Mouse (Mus musculus): ENCODE data around the gene Sdad1.
"Not testable (repeated sequence)": the region's sequence is repeated elsewhere in the genome, so short reads cannot be mapped to it uniquely, and the experiment has no call there.

The Sdad1 gene

GRCm38 (mm10) chr5:92309681-92310511 lies at the start of gene Sdad1:
Gene Sdad1, minus strand, starts transcription at chr5:92310479.
- DNase-seq (ENCODE audit: low spot score) = peak; percentile 94

DNA sequence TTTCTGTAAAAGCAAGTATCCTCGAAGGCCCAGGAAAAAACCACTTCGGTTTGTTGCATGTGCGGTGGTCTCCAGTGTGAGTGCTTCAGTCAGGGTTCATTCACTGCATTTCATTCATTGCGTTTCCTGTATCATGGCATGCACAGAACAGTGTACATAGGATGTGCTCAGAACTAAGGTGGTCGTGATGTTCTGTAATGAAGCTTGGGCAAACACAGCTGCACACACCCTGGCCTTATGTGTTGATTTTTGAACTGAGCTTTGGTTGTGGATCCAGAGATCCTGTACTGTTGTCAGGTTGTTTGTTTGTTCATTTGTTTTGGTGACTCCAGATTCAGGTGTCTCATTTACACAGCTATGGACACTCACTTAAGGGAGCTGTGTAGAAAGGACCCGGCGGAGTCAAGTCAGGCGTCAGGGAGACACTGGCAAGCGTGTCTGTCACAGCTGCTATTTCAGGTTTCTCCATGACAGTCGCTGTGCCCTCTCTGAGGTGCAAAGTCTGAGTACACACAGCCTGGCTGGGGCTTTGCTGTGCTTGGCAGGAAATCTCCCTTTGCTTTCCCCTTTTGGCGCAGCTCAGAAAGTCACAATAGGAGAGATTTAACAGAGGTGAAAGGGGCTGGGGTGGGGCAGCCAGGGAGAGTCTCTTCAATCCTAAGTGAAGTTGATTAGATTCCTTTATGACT lies 48.6 kb upstream of the Sdad1 start:
- DNase-seq (ENCODE audit: low spot score) = no peak

GRCm38 (mm10) chr5:92358033-92358432 lies 47.8 kb upstream of the Sdad1 start:
- DNase-seq (ENCODE audit: low spot score) = no peak

GRCm38 (mm10) chr5:92353517-92353916 lies 43.2 kb upstream of the Sdad1 start:
- DNase-seq (ENCODE audit: low spot score) = peak; percentile 12

GRCm38 (mm10) chr5:92352716-92353115 lies 42.4 kb upstream of the Sdad1 start:
- DNase-seq (ENCODE audit: low spot score) = not testable (repeated sequence)

DNA sequence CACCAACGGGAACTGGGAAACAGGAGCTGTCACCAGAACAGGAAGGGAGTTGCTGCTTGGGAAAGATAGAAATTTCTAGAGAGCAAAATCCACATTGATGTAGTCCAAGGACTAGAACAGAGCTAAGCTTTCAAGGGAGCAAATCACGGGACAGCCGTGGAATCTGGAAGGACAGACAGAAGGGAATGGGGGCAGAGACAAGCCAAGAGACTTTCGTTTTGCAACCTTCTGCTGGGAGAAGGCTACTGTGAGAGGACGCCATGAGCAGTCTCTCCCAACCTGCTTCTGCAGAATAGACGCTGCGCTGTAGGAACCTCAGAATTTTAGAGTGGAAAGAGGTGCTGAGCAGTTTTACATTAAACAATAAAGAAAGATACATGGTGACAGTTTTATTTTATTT lies 39.5 kb upstream of the Sdad1 start:
- no peak for DNase-seq (ENCODE audit: low spot score)

- peak; percentile 19 for DNase-seq (ENCODE audit: low spot score)
These were observed 38.6 kb upstream of the Sdad1 start, which contains the start of gene Cxcl10 for GRCm38 (mm10) chr5:92348794-92349413. Gene Cxcl10, minus strand, starts transcription at chr5:92348889.

DNA sequence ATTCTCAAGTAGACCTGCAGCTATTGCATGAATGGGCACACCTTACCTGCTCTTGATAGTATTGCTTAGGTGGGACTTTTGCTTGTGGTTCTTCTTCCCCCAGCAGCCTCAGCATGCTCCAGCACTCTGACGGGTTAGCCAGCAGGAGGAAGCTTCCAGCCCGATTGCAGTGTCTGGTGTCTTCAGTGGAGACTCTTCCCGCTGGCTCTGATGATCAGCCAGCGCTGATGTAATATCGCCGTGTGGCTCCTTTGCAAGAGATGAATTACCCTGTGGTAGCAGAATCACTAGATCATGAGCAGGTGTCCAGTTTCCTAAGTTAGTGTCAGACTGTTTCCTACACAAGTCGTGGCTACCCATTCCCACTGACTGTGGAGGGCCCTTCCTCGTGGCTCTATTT lies 34.7 kb upstream of the Sdad1 start:
- no peak for DNase-seq (ENCODE audit: low spot score)

DNA sequence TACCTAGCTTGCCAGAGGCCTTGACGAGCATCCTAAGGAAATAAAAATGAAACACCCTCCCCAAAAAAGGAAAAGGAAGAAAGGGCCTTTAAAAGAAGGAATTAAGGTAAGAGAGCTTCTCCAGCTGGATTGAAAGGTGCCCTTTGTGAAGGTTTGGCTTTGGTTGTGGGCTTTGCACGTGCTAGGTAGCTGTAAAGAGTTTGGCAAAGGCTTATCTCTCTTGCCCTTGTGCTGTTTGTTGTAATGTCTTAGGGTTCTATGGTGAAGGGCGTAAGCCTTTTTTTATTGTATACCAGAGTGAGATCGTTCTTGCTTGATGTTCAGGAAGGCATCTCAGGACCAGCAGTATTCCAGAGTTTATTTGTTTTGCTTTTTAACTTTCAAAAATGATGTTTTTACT lies 30.3 kb upstream of the Sdad1 start:
- DNase-seq (ENCODE audit: low spot score) = no peak

DNA sequence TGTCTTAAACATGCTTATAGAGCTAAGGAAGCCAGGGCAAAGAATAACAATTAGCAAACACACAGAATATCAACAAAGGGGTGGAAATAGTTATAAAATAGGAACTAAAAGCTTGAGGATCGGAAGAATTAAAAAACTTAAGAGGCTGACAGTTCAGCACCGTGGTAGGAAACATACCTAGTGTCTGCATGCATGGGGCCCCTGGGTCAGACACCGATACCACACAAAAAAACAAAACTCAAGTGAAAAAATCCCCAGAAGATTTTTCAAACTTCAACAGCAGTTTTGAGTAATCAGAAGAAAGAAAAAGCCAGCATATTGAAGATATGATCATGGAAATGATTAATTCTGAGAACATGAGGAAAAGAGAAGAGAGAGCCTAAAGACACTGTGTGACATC lies 26.5 kb upstream of the Sdad1 start:
- no peak for DNase-seq (ENCODE audit: low spot score)

DNA sequence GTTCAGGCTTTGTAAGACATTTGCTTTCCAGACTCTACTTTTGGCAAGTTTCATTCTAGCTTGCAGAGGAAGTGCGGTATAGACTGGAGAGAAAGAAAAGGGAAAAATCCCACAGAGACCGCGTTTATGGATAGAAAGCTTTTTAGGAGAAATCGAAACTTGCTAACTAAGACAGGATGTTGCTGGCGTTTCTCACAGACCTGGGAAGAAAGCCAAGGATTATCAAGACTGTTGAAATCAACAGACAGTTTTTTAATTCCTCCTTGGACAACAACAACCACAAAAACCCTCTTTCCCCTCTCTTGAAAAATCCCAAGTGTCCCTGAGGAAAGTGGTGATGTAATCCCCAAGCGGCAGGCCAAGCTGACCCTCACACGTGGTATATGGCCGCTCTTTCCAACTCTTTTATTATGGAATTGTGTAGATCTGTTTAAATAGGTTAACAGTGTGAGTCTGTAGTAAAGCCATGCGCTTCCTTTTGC lies 22.1 kb upstream of the Sdad1 start:
- DNase-seq (ENCODE audit: low spot score) = no peak

GRCm38 (mm10) chr5:92331635-92332338 lies 21.5 kb upstream of the Sdad1 start, which contains the start of gene Art3:
Gene Art3, plus strand, starts transcription at chr5:92331827.
- no peak for DNase-seq (ENCODE audit: low spot score)

DNA sequence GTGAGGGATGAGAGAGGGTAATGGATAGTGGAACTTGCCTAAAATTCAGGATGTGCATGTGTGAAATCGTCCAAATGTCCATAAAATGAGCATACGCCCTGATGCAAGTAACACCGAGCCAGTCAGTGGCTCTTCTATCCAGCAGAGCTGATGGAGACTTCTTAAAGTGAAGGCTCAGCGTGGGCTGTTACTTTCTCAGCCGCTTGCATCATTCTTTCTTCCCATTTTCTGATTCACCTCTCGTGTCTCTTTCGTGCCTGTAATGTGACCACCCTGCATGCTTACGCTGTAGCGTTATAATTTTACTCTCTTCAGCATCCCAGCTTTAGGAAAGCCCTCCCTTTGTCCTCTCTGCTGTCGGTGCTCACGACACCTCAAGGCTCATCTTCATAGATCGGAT lies 20.8 kb upstream of the Sdad1 start:
- DNase-seq (ENCODE audit: low spot score) = no peak

DNA sequence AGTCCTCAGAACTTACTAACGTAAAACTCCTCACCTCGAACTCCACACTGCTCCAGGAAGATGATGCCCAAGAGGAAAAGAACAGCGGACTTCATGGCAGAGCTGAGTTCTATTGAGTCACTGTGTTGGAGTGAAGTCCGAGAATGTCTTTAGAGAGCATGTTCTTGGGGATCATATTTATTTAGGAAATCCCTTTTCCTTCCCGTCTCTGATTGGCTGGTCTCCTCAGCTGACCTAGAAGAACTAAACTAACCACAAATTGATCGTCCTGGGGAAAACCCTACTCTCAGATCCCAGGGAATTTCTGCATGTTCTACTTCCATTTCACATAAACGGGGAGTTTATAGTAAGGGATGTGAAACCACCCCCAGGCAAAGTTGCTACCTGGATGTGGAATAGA lies 17.6 kb upstream of the Sdad1 start, which contains the start of gene Cxcl9:
Gene Cxcl9 (minus strand): TSS at position 151 of the 400 bp plus-strand sequence.
- DNase-seq (ENCODE audit: low spot score) = no peak

DNA sequence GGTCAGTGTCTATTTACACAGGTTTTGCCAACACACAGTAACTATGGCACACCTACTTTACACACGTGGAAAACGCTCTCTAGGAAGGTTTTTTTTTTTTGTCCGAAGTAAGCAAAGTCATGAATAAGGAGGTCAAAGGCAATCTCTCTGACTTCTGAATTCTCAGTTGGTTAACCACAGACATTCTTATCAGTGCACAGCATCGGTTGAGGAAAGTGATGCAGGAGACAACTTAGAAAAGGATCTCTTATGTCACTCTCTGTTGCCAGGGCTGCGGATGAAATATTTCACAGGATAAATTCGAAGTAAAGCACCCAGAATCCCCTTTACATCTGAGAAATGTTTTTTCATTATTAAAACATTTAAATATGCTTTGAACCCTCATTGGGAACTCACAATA lies 17.1 kb upstream of the Sdad1 start:
- DNase-seq (ENCODE audit: low spot score) = no peak

GRCm38 (mm10) chr5:92323264-92323663 lies 13.0 kb upstream of the Sdad1 start:
- DNase-seq (ENCODE audit: low spot score) = no peak

DNA sequence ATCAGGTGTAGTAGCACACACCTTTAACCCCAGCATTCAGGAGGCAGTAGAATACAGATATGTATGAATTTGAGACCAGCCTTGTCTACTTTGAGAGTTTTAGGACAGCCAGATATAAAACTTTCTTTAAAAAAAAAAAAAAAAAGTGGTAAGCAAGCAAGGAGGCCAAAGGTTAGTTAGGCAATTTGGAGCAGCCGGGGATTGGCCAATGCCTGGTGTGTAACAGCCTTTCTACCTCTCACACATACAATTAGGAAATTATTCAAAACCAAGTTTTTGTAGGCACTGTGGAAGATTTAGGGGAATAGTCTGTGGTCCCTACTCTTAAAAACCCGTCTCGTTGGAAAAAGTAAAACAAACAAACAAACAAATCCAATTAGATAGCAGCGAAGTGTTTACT lies 12.3 kb upstream of the Sdad1 start:
- no peak for DNase-seq (ENCODE audit: low spot score)

DNA sequence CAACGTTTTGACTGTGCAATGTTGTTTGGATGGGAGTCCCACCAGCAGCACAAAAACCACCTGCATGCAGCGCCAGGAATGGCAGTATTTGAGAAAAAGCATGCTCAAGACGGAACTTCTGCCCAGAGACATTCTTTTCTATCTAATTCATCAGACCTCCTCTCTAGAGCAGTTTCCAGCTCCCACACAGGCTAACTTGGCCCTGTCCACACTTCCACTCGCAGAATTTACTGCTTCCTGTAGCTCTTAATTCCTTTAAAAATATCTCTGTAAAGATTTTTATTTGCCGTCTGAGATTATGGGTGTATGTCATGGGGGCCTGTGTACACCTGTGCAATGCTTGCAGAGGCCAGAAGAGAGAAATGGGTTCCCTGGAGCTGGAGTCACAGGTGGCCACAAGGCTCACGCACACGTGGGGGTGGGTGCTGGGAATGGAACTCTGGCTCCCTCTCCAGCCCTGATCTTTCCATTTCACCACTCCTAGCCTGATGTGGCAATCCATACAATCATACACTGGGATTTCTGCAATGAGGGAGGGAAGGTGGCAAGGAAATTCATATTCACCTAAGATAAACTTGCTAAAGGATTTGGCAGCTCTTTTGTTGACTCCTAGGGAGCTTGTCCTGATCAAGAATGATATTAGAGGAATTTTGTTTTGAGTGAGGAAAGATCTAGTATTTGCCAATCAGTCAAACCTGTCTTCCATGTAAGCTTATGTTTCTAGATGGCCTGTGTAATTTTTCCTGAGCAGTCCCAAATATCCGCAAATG lies 11.5 kb upstream of the Sdad1 start:
- DNase-seq (ENCODE audit: low spot score) = no peak

- no peak for DNase-seq (ENCODE audit: low spot score)
These were observed 8.3 kb upstream of the Sdad1 start for GRCm38 (mm10) chr5:92318596-92318995.

- DNase-seq (ENCODE audit: low spot score) = no peak
These were observed 7.8 kb upstream of the Sdad1 start for GRCm38 (mm10) chr5:92318119-92318518.

GRCm38 (mm10) chr5:92313776-92314175 lies 3.5 kb upstream of the Sdad1 start:
- no peak for DNase-seq (ENCODE audit: low spot score)
